Mouse (Mus musculus) brain, embryonic 14.5 days (tissue): ENCODE measurements around the gene Lage3.

Experiments
- CTCF ChIP-seq: fragments of 200-500 bp; IDR thresholded peaks from 2 replicates; pipeline ENCODE4 v1.5.1; 2012; ENCODE audit warnings: inconsistent platforms, mild to moderate bottlenecking, moderate library complexity, borderline replicate concordance; ENCODE audit not compliant: insufficient read depth, insufficient read length; ENCODE audit errors: extremely low read depth
- POLR2A ChIP-seq: fragments of 200-500 bp; IDR thresholded peaks from 2 replicates; pipeline ENCODE4 v1.6.1; 2012; ENCODE audit warnings: mild to moderate bottlenecking, inconsistent platforms, borderline replicate concordance; ENCODE audit not compliant: poor library complexity, insufficient read depth, insufficient read length, severe bottlenecking; ENCODE audit errors: extremely low read depth

GRCm38 (mm10) chrX:74304867-74305700, 48.3 kb downstream of the Lage3 start, which contains the start of gene Gdi1:
- TF ChIP-seq CTCF (peak; percentile 22; the same call in 1 of the 2 replicates), POLR2A (peak; percentile 57; the same call in 1 of the 2 replicates)
